Mouse (Mus musculus) small intestine, adult 2 months (tissue): ENCODE results near the gene Ephb6. TPM values are rescaled to one million over a fixed set of nuclear protein-coding genes. Genes with fewer than 3 reads are reported as not detected.

ENCODE experiments used
- H3K27ac ChIP-seq: fragments of 200-500 bp; 2 replicates; pipeline ENCODE4 v1.5.1; 2012; ENCODE audit warnings: low read depth, low read length, control low read depth, inconsistent platforms; ENCODE audit not compliant: insufficient read depth
- H3K27me3 ChIP-seq: fragments of 200-500 bp; 2 replicates; pipeline ENCODE4 v1.6.1; 2012; ENCODE audit warnings: mild to moderate bottlenecking, moderate library complexity, low read length, inconsistent platforms; ENCODE audit not compliant: control insufficient read depth, insufficient read depth
- H3K36me3 ChIP-seq: fragments of 200-500 bp; 2 replicates; pipeline ENCODE4 v1.6.1; 2012; ENCODE audit warnings: mild to moderate bottlenecking, low read length, control low read depth, inconsistent platforms; ENCODE audit not compliant: control insufficient read depth, insufficient read depth
- H3K4me1 ChIP-seq: fragments of 200-500 bp; 2 replicates; pipeline ENCODE4 v1.6.1; 2012; ENCODE audit warnings: low read length, inconsistent platforms, mixed read lengths; ENCODE audit not compliant: control insufficient read depth, insufficient read depth, insufficient read length
- H3K4me3 ChIP-seq: fragments of 200-500 bp; 2 replicates; pipeline ENCODE4 v1.5.1; 2012; ENCODE audit warnings: low read depth, mild to moderate bottlenecking, control low read depth, inconsistent platforms, low read length, moderate library complexity
- CTCF ChIP-seq: fragments of 200-500 bp; IDR thresholded peaks from 2 replicates; pipeline ENCODE4 v1.5.1; 2012; ENCODE audit warnings: low read depth, mild to moderate bottlenecking, control low read depth, inconsistent platforms, low read length, moderate library complexity, mixed read lengths; ENCODE audit not compliant: insufficient replicate concordance, insufficient read length; ENCODE audit errors: extremely low read depth
- POLR2A ChIP-seq: fragments of 200-500 bp; IDR thresholded peaks from 2 replicates; pipeline ENCODE4 v1.6.1; 2012; ENCODE audit warnings: low read depth, mild to moderate bottlenecking, control low read depth, inconsistent platforms, low read length, moderate library complexity
- WGBS: fragments of 180-500 bp; shearing (Covaris S2); methylation state at CpG from one replicate; pipeline ENCODE4 v1.1.7; 2018; 5-methylcytosine and 5-hydroxymethylcytosine counted together
- polyA plus RNA-seq: library from polyadenylated mRNA; depleted of rRNA; stranded (reverse); fragments of >200 nt; gene quantifications from 2 replicates; pipeline ENCODE4 v1.2.3, GENCODE M21; 2012

Ephb6 gene
- polyA plus RNA-seq, 1 experiment, result 2.1 TPM

DNA sequence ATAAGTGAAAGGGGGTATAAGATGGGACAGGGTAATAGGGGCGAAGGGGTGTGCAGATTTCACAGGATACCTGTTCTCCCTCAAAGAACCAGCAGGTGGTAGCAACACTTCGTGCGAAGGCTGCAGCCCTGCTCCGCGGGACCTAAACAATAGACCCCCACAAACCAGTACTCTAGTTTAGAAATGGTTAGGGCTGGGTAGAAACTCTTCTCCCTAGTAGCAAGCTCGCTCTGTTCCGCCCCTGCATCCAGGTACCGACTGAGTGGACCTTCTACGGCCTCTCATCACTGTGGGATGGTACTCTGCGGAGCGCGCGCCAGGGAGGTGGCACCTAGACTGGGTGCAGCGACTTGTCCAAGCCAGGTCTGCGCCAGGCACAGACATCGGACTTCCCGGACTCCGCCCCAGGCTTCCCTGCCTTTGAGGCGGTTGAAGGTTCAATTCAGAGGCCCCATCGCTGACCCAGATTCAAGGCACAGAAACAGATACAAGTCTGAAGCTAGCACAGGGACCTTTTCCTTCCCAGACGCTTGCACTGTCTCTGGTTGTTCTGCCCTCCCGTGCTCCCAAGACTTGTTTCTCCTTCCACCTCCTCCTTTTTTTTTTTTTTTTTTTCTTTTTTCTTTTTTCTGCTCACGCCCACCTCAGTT is 756 bp upstream of the Ephb6 start:
- Histone ChIP-seq H3K27ac (no peak overlapping the region), H3K36me3 (no peaks in the 10 kb centered on the region), H3K27me3 (peaks cover 5% of the 10 kb centered on the region; the same call in 1 of the 2 replicates), H3K4me1 (peaks cover 4% of the 10 kb centered on the region), H3K4me3 (peak overlapping the region; percentile 79)
- WGBS, result 1% methylated on average over 23 of the region's 23 CpGs
- TF ChIP-seq CTCF (peak; percentile 38; the same call in 1 of the 2 replicates), POLR2A (no peak)

DNA sequence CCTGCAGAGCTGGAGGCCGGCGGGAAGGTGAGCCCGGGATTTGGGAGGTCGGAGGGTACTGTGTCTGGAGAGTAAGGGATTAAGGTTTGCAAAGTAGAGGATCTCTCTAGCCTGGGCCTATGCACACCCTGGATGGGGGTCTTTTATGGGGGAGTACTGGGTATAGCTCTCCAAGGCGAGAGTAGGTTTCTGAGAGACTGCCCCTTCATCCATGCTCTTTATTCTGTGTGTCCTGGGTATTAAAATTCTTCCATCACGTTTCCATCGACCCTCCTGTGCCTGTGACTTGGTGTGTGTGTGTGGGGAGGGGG is 467 bp downstream of the Ephb6 start:
- 3% methylated on average over 7 of the region's 7 CpGs for WGBS
- H3K4me1 ChIP-seq, result peaks cover 4% of the 10 kb centered on the region
- H3K4me3 ChIP-seq, result peak overlapping the region; percentile 79
- no peak overlapping the region for H3K27ac ChIP-seq
- peaks cover 5% of the 10 kb centered on the region; the same call in 1 of the 2 replicates for H3K27me3 ChIP-seq
- no peaks in the 10 kb centered on the region for H3K36me3 ChIP-seq
- no peak for TF ChIP-seq CTCF
- no peak for TF ChIP-seq POLR2A

GRCm38 (mm10) chr6:41606214-41606613 is 932 bp downstream of the Ephb6 start:
- Histone ChIP-seq H3K4me1 (peaks cover 4% of the 10 kb centered on the region), H3K27ac (no peak overlapping the region), H3K36me3 (no peaks in the 10 kb centered on the region), H3K4me3 (no peak overlapping the region), H3K27me3 (peaks cover 5% of the 10 kb centered on the region; the same call in 1 of the 2 replicates)
- no peak for TF ChIP-seq POLR2A
- no peak for TF ChIP-seq CTCF
- WGBS, result 17% methylated on average over 4 of the region's 4 CpGs

GRCm38 (mm10) chr6:41607637-41608036 is 2.4 kb downstream of the Ephb6 start:
- no peaks in the 10 kb centered on the region for H3K36me3 ChIP-seq
- H3K4me1 ChIP-seq, result peaks cover 4% of the 10 kb centered on the region
- no peak overlapping the region for H3K27ac ChIP-seq
- WGBS, result 73% methylated on average over 5 of the region's 5 CpGs
- H3K27me3 ChIP-seq, result peaks cover 5% of the 10 kb centered on the region; the same call in 1 of the 2 replicates
- TF ChIP-seq POLR2A, result no peak
- no peak for TF ChIP-seq CTCF
- no peak overlapping the region for H3K4me3 ChIP-seq

DNA sequence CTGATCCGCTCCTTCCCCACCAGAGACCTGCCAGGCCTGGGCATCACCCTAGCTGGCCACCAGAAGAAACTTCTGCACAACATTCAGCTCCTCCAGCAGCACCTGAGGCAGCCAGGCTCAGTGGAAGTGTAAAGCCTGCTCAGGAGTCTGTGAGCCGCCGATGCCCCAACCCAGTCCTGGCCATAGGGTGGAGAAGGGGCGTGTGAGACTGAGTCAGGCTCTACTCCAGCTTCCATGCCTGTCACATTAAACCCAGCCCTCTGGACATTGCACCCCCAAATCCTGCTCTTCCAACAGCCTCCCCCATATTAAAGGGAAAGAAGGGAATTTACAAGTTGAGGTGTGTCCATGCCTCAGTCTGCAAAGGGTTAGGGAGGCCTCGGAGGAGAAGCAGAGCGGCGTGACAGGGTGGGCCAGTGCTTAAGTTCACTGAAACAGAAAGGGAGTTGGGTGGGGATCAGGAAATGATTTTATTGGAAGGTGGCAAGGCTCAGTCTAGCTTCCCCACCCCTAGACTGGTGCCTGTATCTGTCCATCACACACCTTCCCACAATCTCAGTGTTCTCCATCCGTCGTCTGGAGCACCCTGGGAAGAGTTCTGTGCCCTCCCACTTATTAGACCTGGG is 15.0 kb downstream of the Ephb6 start:
- Histone ChIP-seq H3K4me1 (no peaks in the 10 kb centered on the region), H3K27me3 (no peaks in the 10 kb centered on the region), H3K4me3 (no peak overlapping the region), H3K27ac (no peak overlapping the region), H3K36me3 (no peaks in the 10 kb centered on the region)
- TF ChIP-seq CTCF (no peak), POLR2A (no peak)
- 58% methylated on average over 9 of the region's 9 CpGs for WGBS

DNA sequence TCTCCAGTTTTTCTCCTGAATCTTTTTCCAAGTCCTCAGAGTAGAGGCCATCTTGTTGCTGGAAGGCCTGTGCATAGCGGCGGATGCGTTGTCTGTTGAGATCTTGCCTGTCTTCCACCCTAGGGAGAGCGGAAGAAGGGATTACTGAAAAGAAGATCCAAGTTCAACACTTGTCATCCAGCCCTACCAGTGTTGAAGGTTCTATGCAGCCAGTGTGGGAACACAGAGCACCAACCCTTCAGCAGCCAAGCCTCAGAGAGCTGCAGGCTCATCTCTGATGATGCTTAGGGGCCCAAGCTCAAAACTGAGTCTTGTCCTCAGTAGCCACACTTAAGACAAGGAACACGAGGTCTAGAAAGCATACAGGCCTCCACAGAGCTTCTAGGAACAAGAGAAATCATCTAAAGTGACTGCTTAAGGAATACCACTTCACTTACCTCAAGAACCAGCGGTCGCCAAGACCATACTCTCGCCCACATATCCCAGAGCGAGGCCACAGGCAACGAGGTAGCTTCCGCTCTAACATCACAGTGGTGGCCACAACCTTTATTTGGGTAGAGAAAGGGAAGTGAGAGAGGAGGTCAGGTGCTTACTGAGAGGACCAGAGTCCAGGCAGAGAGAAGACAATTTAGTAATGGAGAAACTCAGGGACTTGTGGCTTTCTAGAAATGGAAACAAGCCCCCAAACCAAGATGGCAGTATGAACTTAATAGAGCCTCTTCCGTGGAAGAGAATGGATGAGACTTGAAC is 16.1 kb downstream of the Ephb6 start:
- 84% methylated on average over 12 of the region's 12 CpGs for WGBS
- H3K36me3 ChIP-seq, result no peaks in the 10 kb centered on the region
- no peak overlapping the region for H3K4me3 ChIP-seq
- no peak overlapping the region for H3K27ac ChIP-seq
- H3K4me1 ChIP-seq, result no peaks in the 10 kb centered on the region
- no peak for TF ChIP-seq CTCF
- TF ChIP-seq POLR2A, result no peak
- no peaks in the 10 kb centered on the region for H3K27me3 ChIP-seq

DNA sequence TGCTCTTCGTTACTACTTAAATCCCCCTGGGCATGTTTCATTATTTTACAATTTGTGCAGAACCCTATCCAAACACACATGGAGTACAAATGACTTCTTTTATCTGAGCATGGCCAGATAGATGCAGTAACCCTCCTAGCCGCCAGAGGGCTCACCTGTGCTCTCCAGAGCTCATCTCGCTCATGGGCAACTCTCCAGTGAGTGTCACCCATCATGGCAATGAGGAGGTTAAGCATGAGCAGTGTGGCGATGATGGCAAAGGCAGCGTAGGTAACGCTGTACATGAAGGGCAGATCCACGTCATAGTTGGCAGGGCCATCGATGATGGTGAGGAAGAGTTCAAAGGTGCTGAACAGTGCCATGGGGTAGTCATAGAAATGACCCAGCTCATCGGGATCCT is 17.4 kb downstream of the Ephb6 start:
- Histone ChIP-seq H3K27me3 (no peaks in the 10 kb centered on the region), H3K4me3 (no peak overlapping the region), H3K36me3 (no peaks in the 10 kb centered on the region), H3K4me1 (no peaks in the 10 kb centered on the region), H3K27ac (no peak overlapping the region)
- TF ChIP-seq POLR2A (no peak), CTCF (peak; percentile 37; the same call in 1 of the 2 replicates)
- 69% methylated on average over 9 of the region's 9 CpGs for WGBS
